Mouse (Mus musculus) layer of hippocampus, postnatal 25 days (tissue): Measurements from ENCODE around the gene Naalad2. TPM values are rescaled to one million over a fixed set of nuclear protein-coding genes. Genes with fewer than 3 reads are reported as not detected.

Experiments
- total RNA-seq, 2 experiments: library from RNA; stranded (reverse); gene quantifications; 2 replicates each; pipeline ENCODE4 v1.2.3; 2021

The Naalad2 gene
- total RNA-seq, 2 experiments from 2014 or later: 0.40 to 0.66 TPM

Other genes with a start within 250 kb of the Naalad2 start
- gene Chordc1, start 110.9 kb downstream of the Naalad2 start, total RNA-seq: 10 to 100 TPM; 90.5 to 99.5 TPM
- not detected for gene Ubtfl1, start 1.4 kb upstream of the Naalad2 start, total RNA-seq
- not detected for gene Mbd3l2, start 27.7 kb upstream of the Naalad2 start, total RNA-seq
- 1 to 10 TPM; 2.2 to 5.0 TPM for gene Zfp558, start 75.3 kb upstream of the Naalad2 start, total RNA-seq
- not detected for gene Mbd3l1, start 75.4 kb upstream of the Naalad2 start, total RNA-seq